Mouse (Mus musculus) ovary, adult 18-20 months (tissue): ENCODE measurements around the gene Rab42.
A peak's percentile ranks its signal among the peaks of the same experiment; 100 is the strongest.

ENCODE experiments used
- DNase-seq: peaks from one replicate; pipeline ENCODE4 v3.0.0; 2022; ENCODE audit warnings: low spot score, mixed read lengths

Gene Rab42

DNA sequence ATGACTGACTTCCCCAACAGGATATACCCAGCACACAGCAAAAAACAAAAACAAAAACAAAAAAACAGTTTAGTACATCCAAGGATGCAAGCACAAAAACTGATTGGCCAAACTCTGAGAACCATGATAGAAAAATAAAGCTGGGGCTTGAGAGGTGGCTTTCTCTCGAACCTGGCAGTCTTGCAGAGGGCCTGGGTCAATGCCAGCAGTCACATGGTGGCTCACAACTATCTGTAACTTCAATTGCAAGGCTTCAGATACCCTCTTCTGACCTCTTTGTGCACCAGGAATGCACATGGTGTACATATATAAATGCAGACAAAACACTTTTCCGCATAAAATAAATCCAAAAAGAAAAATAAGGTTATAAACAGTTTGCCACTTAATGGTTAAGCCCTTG is 30.0 kb downstream of the Rab42 start:
- no peak for DNase-seq

DNA sequence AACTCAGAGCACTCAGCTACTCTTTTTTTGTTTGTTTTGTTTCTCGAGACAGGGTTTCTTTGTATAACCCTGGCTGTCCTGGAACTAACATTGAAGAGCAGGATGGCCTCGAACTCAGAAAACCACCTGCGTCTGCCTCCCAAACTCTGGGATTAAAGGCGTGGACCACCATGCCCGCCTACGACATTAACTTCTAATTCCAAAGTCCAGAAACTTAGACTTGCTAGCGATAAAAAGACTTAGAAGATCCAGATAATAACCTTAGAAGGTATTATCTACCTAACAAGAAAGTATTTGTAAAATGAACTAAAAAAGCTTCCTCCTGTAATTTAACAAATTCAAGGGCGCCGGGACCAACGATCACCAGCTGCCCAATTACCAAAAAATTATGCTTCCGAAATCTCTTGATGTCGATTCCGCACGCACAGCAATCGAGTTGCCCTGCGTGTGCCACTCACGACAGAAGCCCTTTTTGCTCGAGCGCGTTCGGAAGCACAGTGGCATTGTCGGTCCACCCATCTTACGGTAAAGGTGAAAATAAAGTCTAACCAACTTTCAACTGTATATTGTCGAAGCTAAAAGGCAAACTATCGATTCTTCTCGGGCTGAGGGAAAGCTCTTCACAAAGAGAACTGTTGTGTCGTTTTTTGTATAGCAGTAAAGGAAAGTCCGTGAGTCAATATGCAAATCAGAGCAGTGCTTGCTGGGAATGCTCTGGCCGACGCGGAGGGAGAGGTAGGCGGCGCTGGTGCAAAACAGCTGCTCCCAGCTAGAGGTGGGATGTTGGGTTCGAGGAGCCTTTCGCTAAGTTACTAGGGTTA is 33.2 kb downstream of the Rab42 start:
- peak; percentile 79 for DNase-seq

DNA sequence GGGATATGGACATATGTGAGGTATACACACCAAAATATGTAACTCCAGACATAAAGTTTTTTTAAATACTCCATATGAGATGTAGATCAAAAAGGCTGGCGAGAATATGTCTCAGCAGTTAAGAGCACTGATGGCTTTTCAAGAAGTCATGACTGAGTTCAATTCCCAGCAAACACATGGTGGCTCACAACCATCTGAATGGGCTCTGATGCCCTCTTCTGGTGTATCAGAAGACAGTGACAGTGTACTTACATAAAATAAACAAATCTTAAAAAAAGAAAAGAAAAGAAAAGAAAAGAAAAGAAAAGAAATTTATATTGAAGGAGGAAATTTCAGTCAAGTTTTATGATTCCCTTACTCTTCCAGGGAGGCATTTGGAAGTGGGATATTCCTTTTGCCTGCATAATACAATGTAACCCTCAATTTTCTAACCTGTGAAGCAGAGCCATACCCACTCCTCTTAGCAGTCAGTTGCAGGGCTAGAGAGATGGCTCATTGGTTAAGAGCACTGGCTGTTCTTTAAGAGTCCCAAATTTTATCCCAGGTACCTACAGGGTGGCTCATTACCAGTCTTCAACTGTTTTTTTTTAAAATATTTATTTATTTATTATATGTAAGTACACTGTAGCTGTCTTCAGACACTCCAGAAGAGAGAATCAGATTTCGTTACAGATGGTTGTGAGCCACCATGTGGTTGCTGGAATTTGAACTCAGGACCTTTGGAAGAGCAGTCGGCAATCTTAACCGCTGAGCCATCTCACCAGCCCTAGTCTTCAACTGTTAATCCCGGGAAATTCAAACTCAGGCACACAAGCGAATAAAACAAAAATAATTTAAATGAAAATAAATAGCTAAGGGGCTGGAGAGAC is 34.1 kb downstream of the Rab42 start:
- DNase-seq: no peak

DNA sequence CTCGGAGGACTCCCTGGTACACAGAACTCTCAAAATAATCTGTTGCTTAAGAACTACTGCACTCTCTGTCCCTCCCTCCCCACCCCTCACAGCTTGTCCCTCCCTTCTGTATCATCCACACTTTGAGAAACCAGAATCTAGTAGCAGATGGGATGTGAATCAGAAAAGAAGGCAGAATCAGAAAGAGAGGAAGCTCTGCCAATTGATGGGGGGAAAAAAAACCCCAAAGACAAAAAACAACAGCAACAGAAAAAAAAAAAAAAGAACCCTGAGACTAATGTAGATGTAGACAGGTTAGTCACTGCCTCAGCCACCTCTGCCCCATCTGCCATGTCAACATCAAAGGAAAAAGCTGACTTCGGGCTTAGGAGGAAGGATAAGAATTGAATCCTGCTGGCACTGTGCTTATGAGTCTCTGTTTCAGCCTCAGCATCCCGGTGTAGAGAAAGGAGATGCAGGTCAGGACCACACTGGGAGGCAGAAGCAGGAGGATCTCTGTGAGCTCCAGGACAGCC is 36.3 kb downstream of the Rab42 start:
- DNase-seq: no peak

DNA sequence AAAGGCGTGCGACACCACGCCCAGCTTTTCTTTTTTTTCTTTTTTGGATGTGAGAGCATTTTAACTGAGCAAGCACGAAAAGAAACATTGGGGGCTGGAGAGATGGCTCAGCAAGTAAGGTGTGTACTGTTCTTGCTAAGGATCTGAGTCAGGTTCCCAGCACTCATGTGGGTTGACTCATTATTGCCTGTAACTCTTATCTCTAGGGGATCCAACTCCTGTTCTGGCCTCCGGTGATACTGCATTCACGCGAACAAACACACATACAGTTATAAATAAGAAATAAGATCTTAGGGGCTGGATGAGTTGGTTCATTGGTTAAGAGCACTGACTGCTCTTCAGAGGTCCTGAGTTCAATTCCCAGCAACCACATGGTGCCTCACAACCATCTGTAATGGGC is 39.9 kb downstream of the Rab42 start:
- no peak for DNase-seq

GRCm38 (mm10) chr4:132262358-132262616 is 40.9 kb downstream of the Rab42 start:
- DNase-seq: no peak

DNA sequence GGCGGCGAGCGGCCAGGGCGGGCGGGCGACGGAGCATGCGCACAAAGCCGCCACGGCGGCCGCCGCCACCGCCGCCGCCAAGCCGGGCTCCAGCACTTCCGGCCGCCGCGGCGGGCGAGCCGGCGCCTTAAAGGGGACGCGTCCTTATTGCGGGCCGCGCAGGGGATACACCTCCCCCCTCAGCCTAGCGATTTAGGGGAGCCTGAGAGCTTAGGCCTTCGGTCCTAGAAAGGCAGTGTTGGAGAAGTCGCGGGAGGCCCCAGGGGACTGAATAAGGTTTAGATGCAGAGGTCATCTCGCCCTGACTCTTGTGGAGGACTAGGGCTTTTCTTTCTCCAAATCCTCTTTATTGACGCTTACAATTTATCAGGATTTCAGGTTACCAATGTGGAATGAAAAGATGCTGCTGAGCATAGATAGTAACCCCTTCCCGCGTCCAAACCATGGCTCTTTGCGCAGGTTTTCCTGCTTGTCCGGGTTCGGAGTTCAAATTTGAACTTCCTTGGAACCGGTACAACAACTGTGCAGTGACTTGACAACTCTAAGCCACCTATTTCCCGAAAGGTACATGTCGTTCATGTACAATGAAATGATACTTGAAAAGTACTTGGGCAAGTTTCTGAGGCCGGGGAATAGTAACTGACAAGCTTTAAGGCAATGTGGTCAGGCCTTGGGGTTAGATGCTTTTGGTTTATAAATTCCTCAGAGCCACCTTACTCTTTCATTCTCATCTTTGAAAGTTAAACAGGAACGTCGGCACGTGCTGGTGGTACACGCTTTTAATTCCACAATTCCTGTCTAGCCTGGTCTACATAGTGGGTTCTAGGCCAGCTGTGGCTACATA is 41.4 kb downstream of the Rab42 start, which contains the start of gene Gmeb1:
Gmeb1 (minus strand) TSS at position 89 of the 844 bp plus-strand sequence.
- peak; percentile 65 for DNase-seq

DNA sequence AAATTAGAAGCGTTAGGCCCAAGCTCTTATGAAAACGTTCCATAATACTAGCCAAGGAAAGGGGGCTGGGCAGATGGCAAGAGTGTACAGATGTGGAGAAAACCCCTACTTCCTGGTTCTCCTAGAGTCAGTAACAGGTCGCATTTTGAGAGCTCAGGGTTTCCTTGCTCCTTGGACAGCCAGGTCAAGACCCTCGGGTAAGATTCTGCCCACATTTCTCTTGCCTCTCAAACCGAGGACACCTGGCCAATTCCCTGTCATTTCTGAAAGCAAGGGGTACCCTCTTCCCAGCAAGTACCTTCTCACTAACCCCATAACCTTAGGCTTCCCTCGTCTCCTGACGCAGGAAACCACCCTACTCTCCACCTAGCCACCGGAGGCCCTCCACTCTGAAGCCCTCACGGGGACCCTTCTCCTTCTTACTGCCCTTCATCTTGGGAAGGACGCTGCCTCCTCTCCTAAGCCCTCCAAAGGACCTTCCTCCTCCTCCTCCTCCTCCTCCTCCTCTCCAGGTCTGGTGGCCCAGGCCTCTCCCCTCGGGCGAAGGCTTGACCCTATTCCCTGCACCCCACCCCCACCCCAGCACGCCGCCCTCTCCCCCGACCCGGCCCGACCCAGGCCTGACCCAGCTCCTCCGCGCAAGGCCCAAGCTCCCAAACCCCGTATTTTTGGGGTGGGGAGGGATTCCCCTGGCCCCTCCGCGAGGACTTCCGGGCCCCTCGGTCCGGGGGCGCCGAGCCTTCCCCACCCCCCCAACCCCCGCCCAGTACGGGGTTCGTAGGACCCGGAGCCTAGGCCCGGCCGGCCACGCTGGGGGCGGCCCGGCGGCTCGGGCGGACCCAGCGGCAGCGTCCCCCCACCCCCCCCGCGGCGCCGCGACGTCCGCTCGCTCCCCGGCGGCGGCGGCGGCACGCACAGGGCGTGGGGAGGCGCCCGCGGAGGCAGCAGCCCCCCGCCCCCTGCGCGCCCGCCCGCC is 42.5 kb downstream of the Rab42 start:
- peak; percentile 15 for DNase-seq

DNA sequence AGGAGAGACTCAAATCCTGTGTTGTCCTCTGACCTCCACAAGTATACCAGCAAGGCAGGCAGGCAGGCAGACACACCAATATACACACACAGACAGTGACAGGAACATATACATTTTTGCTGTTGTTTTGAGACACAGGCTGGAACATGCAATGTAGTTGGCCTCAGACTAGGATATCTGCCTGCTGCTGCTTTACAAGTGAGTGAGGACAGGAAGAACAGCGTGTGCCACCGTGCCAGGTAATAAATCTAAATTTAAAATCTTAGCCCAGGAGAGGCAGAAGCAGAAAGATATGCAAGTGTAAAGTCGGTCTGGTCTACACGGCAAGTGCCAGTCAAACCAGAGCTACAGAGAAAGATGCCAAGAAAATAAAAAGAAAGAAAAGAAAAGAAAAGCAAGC is 43.9 kb downstream of the Rab42 start:
- no peak for DNase-seq

- DNase-seq: no peak
Observed at GRCm38 (mm10) chr4:132256384-132256783, 46.8 kb downstream of the Rab42 start.

- DNase-seq: no peak
Observed at GRCm38 (mm10) chr4:132254986-132255385, 48.2 kb downstream of the Rab42 start.

DNA sequence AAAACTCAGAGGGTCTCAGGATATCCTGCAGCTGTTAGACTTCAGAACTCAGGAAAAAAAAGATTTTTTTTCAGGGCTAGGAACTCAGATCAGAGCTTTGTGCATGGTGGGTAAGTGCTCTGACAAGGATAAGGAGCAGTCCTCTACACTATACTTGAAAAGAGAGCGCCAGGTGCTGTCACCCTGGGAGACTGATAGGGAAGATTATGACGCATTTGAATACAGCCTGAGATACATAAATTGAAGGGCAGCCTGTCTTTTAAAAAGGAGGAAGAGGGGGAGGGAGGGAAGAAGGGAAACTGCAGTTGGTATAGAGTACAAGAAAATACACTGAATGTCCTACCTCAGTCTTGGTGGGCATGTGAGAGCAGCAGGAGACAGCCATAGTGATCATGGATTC is 49.6 kb downstream of the Rab42 start:
- no peak for DNase-seq

- no peak for DNase-seq
Observed at GRCm38 (mm10) chr4:132253128-132253527, 50.1 kb downstream of the Rab42 start.
